Mouse (Mus musculus) stomach, embryonic 14.5 days (tissue): ENCODE measurements around the gene Arel1. TPM values are rescaled to one million over a fixed set of nuclear protein-coding genes. Genes with fewer than 3 reads are reported as not detected.

Experiments used
- ATAC-seq: fragments of 200-750 bp; cut with Nextera tagmentation; 2 replicates; pipeline ENCODE4 v1.8.0; 2017; ENCODE audit warnings: low read depth, moderate TSS enrichment; ENCODE audit not compliant: insufficient number of reproducible peaks, insufficient read depth, low FRiP score
- H3K27ac ChIP-seq: fragments of 300-500 bp; sonication (generic); 2 replicates; pipeline ENCODE4 v1.5.1; 2014; ENCODE audit warnings: mild to moderate bottlenecking, low read length, moderate library complexity, mixed read lengths
- H3K27me3 ChIP-seq: fragments of 300-500 bp; sonication (generic); 2 replicates; pipeline ENCODE4 v1.6.1; 2014; ENCODE audit warnings: low read length, control low read depth, mixed read lengths; ENCODE audit not compliant: control insufficient read depth, insufficient read depth
- H3K36me3 ChIP-seq: fragments of 300-500 bp; sonication (generic); 2 replicates; pipeline ENCODE4 v1.6.1; 2014; ENCODE audit warnings: mild to moderate bottlenecking, control low read depth, low read length, moderate library complexity, mixed read lengths; ENCODE audit not compliant: control insufficient read depth, insufficient read depth
- H3K4me1 ChIP-seq: fragments of 300-500 bp; sonication (generic); 2 replicates; pipeline ENCODE4 v1.6.1; 2014; ENCODE audit warnings: low read length, control low read depth, mixed read lengths; ENCODE audit not compliant: control insufficient read depth, insufficient read depth
- H3K4me2 ChIP-seq: fragments of 300-500 bp; sonication (generic); replicated peaks from 2 replicates; pipeline ENCODE4 v1.6.1; 2014; ENCODE audit warnings: low read depth, low read length, control low read depth
- H3K4me3 ChIP-seq: fragments of 300-500 bp; sonication (generic); 2 replicates; pipeline ENCODE4 v1.5.1; 2014; ENCODE audit warnings: low read depth, low read length, control low read depth
- H3K9ac ChIP-seq: fragments of 300-500 bp; sonication (generic); replicated peaks from 2 replicates; pipeline ENCODE4 v1.6.1; 2014; ENCODE audit warnings: low read depth, mild to moderate bottlenecking, control low read depth, low read length, moderate library complexity, mixed read lengths
- H3K9me3 ChIP-seq: fragments of 300-500 bp; sonication (generic); 2 replicates; pipeline ENCODE4 v1.6.1; 2016; ENCODE audit warnings: low read depth, low read length, control low read depth; ENCODE audit not compliant: control insufficient read depth
- WGBS: fragments of 180-500 bp; shearing (Covaris S2); extraction: QIAGEN DNeasy Blood & Tissue Kit; methylation state at CpG from one replicate; pipeline ENCODE4 v1.1.7; 2014; 5-methylcytosine and 5-hydroxymethylcytosine counted together
- polyA plus RNA-seq: library from polyadenylated mRNA; unstranded; fragments of >200 nt; fragmentation: Nextera tagmentation; extraction: Ambion mirVana; gene quantifications from 2 replicates; pipeline ENCODE4 v1.2.1, GENCODE M21; 2014

Gene Arel1
- polyA plus RNA-seq, 1 experiment from 2014 or later, result 15.1 TPM

DNA sequence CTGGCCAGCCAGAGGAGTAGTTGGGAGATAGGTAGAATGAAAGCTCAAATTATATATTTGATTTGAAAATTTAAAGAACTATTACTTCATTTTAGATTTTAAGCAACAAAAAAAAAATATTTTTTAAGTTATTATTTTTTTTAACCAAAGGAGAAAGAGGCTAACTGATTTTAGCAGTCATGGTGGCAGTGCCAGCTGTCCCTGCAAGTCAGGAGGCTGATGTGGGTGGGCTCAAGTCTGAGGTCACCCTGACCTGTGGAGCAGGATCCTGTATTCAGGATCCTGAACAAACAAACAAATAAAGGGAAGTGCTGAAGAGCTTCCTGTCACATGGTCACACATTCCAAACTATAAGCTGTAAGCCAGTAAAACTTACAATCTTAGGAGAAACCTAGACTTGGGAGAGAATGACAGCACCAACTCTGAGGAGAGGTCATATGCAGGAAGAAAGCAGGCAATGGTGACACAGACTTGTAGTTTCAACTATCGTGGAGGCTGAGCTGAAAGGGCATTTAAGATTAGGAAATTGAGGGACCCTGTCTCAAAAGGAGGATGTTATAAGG lies 11.8 kb downstream of the Arel1 start:
- WGBS, result 79% methylated on average over 1 of the region's 1 CpGs
- ATAC-seq, result no peak
- Histone ChIP-seq H3K4me2 (no peak overlapping the region), H3K4me3 (no peak overlapping the region), H3K4me1 (no peaks in the 10 kb centered on the region), H3K27ac (no peak overlapping the region), H3K36me3 (no peaks in the 10 kb centered on the region), H3K9ac (no peak overlapping the region), H3K9me3 (no peaks in the 10 kb centered on the region), H3K27me3 (no peaks in the 10 kb centered on the region)

DNA sequence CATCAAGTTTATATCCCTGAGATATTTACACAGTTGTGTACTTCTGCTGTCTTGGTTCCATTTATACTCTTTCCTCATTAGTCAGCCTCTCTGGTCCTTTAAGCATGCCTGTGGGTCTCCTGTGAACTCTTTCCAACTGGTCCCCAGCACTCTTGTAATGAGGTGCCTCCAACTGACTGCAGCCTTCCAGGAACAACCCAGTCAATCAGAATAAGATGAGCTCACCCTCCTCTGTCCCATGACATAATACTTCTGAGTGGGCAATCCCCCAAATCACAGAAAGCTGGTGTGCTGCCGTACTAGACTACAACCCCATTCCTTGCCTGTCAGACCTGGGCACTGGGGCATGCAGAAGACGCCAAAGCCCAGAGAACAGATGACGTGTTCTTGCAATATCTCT lies 14.4 kb downstream of the Arel1 start:
- H3K27ac ChIP-seq, result no peak overlapping the region
- no peak overlapping the region for H3K4me2 ChIP-seq
- H3K27me3 ChIP-seq, result no peaks in the 10 kb centered on the region
- ATAC-seq, result no peak
- no peak overlapping the region for H3K9ac ChIP-seq
- no peaks in the 10 kb centered on the region for H3K9me3 ChIP-seq
- no peak overlapping the region for H3K4me3 ChIP-seq
- H3K36me3 ChIP-seq, result no peaks in the 10 kb centered on the region
- no peaks in the 10 kb centered on the region for H3K4me1 ChIP-seq
- WGBS, result 93% methylated on average over 3 of the region's 3 CpGs

DNA sequence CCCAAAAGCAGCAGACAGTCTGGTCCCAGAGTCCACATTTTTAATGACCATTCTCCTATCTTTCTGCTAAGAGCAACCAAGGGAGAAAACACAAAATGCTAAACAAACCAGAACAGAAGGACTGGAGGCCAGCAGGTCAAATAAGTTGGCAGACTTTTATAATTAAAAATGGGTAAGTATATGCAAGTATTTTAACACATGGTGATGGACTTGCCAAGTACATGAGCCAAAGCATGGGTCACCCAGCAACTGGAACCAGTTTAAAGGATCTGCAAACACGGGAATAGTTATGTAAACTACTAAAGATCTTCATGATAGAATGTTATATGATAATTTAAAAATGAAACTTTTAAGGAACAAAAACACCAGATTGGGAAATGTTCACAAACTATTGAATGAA lies 18.3 kb downstream of the Arel1 start:
- H3K36me3 ChIP-seq, result 0 out of 2 replicates have a peak, but pooled peaks cover 7% of the 10 kb centered on the region
- 57% methylated on average over 1 of the region's 1 CpGs for WGBS
- no peak overlapping the region for H3K27ac ChIP-seq
- no peak overlapping the region for H3K9ac ChIP-seq
- H3K9me3 ChIP-seq, result no peaks in the 10 kb centered on the region
- H3K4me3 ChIP-seq, result no peak overlapping the region
- no peaks in the 10 kb centered on the region for H3K4me1 ChIP-seq
- ATAC-seq, result no peak
- H3K27me3 ChIP-seq, result no peaks in the 10 kb centered on the region
- no peak overlapping the region for H3K4me2 ChIP-seq

DNA sequence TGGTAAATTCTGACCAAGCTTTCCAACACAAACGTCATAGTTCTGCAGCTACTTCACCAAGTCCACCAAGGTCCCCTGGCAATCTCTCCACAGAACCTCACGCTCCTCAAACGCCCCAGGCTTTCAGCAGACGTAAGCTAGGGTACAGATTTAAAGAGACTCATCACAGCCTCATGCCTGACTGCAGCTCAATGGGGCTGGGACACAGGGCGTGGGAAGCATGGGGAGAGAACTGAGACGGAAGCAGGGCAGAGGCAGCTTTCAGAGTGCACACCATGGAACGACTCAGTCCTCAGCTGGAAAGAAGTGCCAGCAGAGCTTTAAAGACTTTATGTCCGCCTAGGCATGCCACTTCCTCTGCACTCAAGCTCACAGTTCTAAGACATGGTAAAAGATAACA lies 19.2 kb downstream of the Arel1 start:
- H3K36me3 ChIP-seq, result peaks cover 8% of the 10 kb centered on the region
- no peak overlapping the region for H3K27ac ChIP-seq
- no peaks in the 10 kb centered on the region for H3K9me3 ChIP-seq
- no peak overlapping the region for H3K9ac ChIP-seq
- no peak overlapping the region for H3K4me2 ChIP-seq
- WGBS, result 75% methylated on average over 8 of the region's 8 CpGs
- H3K4me3 ChIP-seq, result no peak overlapping the region
- no peaks in the 10 kb centered on the region for H3K27me3 ChIP-seq
- no peak for ATAC-seq
- no peaks in the 10 kb centered on the region for H3K4me1 ChIP-seq

DNA sequence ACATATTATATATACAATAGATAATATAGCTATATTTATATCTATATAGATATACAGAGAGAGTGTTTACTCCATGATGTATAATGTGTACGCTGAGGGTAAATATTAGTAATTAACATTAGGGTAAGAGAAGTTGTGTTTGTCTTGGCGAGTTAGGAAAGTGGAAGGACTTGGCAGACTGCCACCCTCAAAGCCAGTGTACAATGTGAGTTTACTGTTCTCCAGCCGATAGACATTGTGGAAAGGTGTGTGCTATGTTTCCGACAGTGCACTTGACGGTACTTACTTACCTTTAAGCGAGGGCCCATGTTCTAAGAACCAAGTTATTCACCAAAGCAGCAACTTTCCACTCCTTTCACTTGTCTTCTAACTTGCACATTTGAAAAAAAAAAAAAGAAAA lies 19.9 kb downstream of the Arel1 start:
- ATAC-seq, result no peak

DNA sequence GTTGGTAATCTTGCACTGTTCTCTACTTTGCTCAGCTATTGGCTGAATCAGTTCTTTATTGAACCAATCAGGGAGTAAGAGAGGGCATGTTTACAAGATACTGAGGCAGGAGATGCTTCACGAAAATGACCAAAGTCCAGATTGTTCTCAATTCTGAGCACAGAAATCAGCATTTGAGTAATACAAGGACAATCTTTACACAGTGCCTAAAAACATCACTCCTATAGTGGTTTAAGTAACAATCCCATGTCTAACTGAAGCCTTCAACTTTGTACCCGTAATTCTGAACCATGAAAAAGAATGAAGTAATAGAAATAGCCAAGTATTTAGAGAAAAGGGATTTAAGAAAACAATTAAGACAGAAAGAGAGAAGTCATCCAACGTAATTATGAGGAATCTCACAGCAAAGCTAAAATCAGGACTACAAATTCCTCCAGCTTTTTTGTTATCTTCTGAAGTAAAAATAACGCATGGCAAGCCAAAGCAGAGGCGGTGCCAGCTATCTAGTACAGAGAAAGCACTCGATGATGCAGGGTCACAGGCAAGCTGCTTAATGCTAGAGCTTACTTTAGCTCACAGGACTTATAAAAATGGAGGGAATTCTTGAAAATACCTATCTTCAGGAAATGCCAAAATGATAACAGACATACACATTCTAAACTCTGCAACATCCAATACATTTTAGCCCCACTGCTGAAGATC lies 22.0 kb downstream of the Arel1 start:
- Histone ChIP-seq H3K27ac (no peak overlapping the region), H3K4me1 (no peaks in the 10 kb centered on the region), H3K4me3 (no peak overlapping the region), H3K9ac (no peak overlapping the region), H3K36me3 (peaks cover 14% of the 10 kb centered on the region), H3K4me2 (no peak overlapping the region), H3K9me3 (no peaks in the 10 kb centered on the region), H3K27me3 (no peaks in the 10 kb centered on the region)
- no peak for ATAC-seq
- WGBS, result 90% methylated on average over 6 of the region's 6 CpGs

More for the DNA sequence above, 19.9 kb downstream of the Arel1 start:
- Histone ChIP-seq H3K4me2 (no peak overlapping the region), H3K36me3 (peaks cover 12% of the 10 kb centered on the region), H3K9me3 (no peaks in the 10 kb centered on the region), H3K9ac (no peak overlapping the region), H3K4me3 (no peak overlapping the region), H3K4me1 (no peaks in the 10 kb centered on the region), H3K27me3 (no peaks in the 10 kb centered on the region), H3K27ac (no peak overlapping the region)
- 74% methylated on average over 6 of the region's 6 CpGs for WGBS

DNA sequence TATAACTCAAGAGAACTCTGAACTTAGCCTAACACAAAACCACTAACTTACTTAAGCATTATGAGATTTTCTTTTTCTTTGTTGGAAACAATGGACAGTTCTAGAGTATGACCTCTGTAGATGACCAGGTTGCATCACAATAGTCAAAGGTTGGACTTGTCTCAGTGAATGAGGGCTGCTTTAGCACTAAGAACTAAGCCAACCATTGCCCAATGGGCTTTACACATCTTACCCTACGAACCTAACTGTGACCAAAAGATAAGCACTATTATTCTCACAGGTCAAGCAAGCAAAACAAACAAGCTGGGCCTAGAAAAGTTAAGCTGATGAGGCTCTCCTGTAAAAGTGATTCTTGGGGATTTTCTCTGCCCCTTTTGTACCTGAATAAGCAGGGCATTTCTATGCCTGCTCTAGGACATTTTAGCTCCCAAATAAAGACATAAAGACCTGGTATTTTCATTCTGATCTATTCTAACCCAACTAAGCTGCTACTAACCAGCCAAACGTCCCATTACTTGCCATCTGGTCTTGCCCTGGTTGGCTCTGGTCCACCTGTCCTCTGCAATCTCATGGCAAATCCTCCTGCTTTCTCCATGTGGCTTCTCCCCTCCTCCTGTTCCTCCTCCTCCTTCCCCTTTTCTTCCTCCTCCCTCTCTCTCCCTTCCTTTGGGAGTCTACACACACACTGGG lies 22.7 kb downstream of the Arel1 start:
- 68% methylated on average over 2 of the region's 2 CpGs for WGBS
- ATAC-seq, result no peak
- H3K9ac ChIP-seq, result no peak overlapping the region
- H3K4me3 ChIP-seq, result no peak overlapping the region
- H3K27me3 ChIP-seq, result no peaks in the 10 kb centered on the region
- H3K9me3 ChIP-seq, result no peaks in the 10 kb centered on the region
- H3K4me2 ChIP-seq, result no peak overlapping the region
- H3K4me1 ChIP-seq, result no peaks in the 10 kb centered on the region
- no peak overlapping the region for H3K27ac ChIP-seq
- peaks cover 14% of the 10 kb centered on the region for H3K36me3 ChIP-seq

DNA sequence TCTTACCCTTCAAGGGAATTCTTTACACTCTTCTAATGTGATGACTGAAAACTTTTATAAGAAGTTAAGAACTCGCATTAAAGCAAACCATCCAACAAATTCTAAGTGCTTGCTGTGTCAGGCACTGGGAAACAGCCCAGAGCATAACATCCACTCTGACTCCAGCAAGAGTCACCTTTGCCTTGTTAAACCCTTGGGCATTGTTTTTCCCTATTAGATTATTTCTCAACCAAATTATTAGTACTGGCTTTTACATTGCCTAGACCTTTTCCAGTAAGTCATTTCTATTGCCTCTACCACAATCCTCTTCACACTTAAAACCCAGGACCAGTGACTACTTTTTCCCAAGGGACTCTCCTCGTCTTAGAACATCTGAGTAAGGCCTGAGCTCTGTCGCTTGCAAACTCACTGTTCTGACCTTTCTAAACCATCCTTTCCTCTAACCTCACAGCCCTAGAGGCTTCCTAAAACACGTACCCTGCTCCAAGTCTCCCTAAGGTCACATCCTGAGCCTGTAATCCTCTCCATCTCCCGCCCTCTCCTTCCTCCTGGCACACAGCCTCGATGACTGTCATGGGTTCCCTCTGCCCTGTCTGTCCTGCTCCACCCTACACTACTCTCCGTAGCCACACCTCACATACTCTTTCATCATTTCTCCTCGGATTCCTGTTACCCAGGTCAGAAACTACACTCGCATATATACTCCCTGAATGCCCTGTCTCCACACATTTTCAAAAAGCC lies 25.7 kb downstream of the Arel1 start:
- no peak for ATAC-seq
- 85% methylated on average over 9 of the region's 9 CpGs for WGBS
- Histone ChIP-seq H3K36me3 (peaks cover 19% of the 10 kb centered on the region), H3K9ac (no peak overlapping the region), H3K4me2 (no peak overlapping the region), H3K4me1 (no peaks in the 10 kb centered on the region), H3K9me3 (no peaks in the 10 kb centered on the region), H3K27me3 (no peaks in the 10 kb centered on the region), H3K4me3 (no peak overlapping the region), H3K27ac (no peak overlapping the region)
